Mouse (Mus musculus) neural tube, embryonic 11.5 days (tissue): ENCODE measurements around the gene Ugt1a6b. TPM values are rescaled to one million over a fixed set of nuclear protein-coding genes. Genes with fewer than 3 reads are reported as not detected.
"Not testable (repeated sequence)": the region's sequence is repeated elsewhere in the genome, so short reads cannot be mapped to it uniquely, and the experiment has no call there.

Source experiments
- ATAC-seq: fragments of 200-750 bp; cut with Nextera tagmentation; 2 replicates; pipeline ENCODE4 v1.8.0; 2017; ENCODE audit warnings: moderate number of reproducible peaks, mild to moderate bottlenecking, moderate TSS enrichment, moderate library complexity; ENCODE audit not compliant: insufficient read depth, low FRiP score, low TSS enrichment
- DNase-seq: peaks from one replicate; pipeline ENCODE4 v3.0.0-alpha.2; 2015; ENCODE audit warnings: low spot score
- H3K27ac ChIP-seq: fragments of 300-500 bp; sonication (generic); 2 replicates; pipeline ENCODE4 v1.5.1; 2014; ENCODE audit warnings: low read depth, mild to moderate bottlenecking, low read length
- H3K27me3 ChIP-seq: fragments of 300-500 bp; sonication (generic); 2 replicates; pipeline ENCODE4 v1.6.1; 2014; ENCODE audit warnings: mild to moderate bottlenecking, low read length, mixed read lengths; ENCODE audit not compliant: control insufficient read depth, insufficient read depth
- H3K36me3 ChIP-seq: fragments of 300-500 bp; sonication (generic); 2 replicates; pipeline ENCODE4 v1.6.1; 2014; ENCODE audit warnings: mild to moderate bottlenecking, low read length, moderate library complexity, mixed read lengths; ENCODE audit not compliant: control insufficient read depth, insufficient read depth
- H3K4me1 ChIP-seq: fragments of 300-500 bp; sonication (generic); 2 replicates; pipeline ENCODE4 v1.6.1; 2014; ENCODE audit warnings: low read length, mixed read lengths; ENCODE audit not compliant: control insufficient read depth, insufficient read depth
- H3K4me2 ChIP-seq: fragments of 300-500 bp; sonication (generic); 2 replicates; pipeline ENCODE4 v1.6.1; 2014; ENCODE audit warnings: low read depth, mild to moderate bottlenecking, moderate library complexity
- H3K4me3 ChIP-seq: fragments of 300-500 bp; sonication (generic); 2 replicates; pipeline ENCODE4 v1.5.1; 2014; ENCODE audit warnings: low read depth, low read length
- H3K9ac ChIP-seq: fragments of 300-500 bp; sonication (generic); 2 replicates; pipeline ENCODE4 v1.6.1; 2014; ENCODE audit warnings: mild to moderate bottlenecking, low read length
- H3K9me3 ChIP-seq: fragments of 300-500 bp; sonication (generic); 2 replicates; pipeline ENCODE4 v1.6.1; 2016; ENCODE audit warnings: low read length; ENCODE audit not compliant: control insufficient read depth
- WGBS: fragments of 180-500 bp; shearing (Covaris S2); extraction: QIAGEN DNeasy Blood & Tissue Kit; methylation state at CpG from one replicate; pipeline ENCODE4 v1.1.7; 2014; 5-methylcytosine and 5-hydroxymethylcytosine counted together
- polyA plus RNA-seq: library from polyadenylated mRNA; unstranded; fragments of >200 nt; fragmentation: Nextera tagmentation; extraction: Ambion mirVana; gene quantifications from 2 replicates; pipeline ENCODE4 v1.2.1, GENCODE M21; 2014

The Ugt1a6b gene
- polyA plus RNA-seq, 1 experiment from 2014 or later: not detected

GRCm38 (mm10) chr1:88133908-88134456 lies 30.9 kb downstream of the Ugt1a6b start:
- ATAC-seq (no peak), DNase-seq (no peak)
- H3K9ac ChIP-seq: no peak overlapping the region
- H3K4me1 ChIP-seq: 0 out of 2 replicates have a peak, but pooled peaks cover 4% of the 10 kb centered on the region
- no peak overlapping the region for H3K27ac ChIP-seq
- H3K36me3 ChIP-seq: no peaks in the 10 kb centered on the region
- H3K9me3 ChIP-seq: no peaks in the 10 kb centered on the region
- WGBS: 62% methylated on average over 3 of the region's 3 CpGs
- no peak overlapping the region for H3K4me2 ChIP-seq
- H3K27me3 ChIP-seq: no peaks in the 10 kb centered on the region
- no peak overlapping the region for H3K4me3 ChIP-seq

GRCm38 (mm10) chr1:88134457-88135011 lies 31.5 kb downstream of the Ugt1a6b start, which contains the start of gene Ugt1a6a:
Gene Ugt1a6a (plus strand): TSS chr1:88134809.
- 63% methylated on average over 5 of the region's 5 CpGs for WGBS
- not testable (repeated sequence) for H3K36me3 ChIP-seq, H3K4me1 ChIP-seq, H3K9ac ChIP-seq, H3K4me2 ChIP-seq, H3K27me3 ChIP-seq, H3K27ac ChIP-seq, H3K4me3 ChIP-seq, H3K9me3 ChIP-seq, DNase-seq, ATAC-seq

DNA sequence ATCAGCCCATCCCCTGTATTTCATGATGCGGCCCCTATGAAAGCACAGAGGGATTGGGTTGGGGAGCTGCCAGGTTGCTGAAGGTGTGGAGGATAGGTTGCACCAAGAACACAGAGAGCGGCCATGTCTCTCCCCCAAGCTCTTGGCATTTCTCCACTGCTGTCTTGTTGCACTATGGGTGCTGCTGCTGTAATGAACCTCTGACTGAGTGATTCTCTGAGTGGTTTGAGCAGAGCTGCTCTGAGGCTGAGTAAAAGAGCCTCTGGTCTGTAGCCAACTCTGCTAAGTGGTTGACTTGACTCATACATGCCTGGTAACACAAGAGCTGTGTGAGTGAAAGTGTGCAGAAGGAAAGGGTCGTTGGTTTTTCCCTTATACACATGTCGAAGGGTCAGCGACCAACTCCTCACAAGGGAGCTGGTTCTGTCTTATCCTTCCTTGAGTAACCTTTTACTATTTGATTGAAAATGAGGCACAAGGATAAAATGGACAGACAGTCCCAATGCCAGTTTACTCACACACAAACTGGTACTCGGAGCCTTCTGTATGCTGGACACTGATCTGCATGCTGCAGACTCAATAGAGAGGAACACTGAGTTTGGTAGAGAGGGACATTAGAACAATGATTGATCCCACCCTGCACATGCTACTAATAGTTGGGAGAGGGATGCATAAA lies 32.3 kb downstream of the Ugt1a6b start:
- not testable (repeated sequence) for H3K4me2 ChIP-seq, DNase-seq, H3K36me3 ChIP-seq, H3K9me3 ChIP-seq, H3K27ac ChIP-seq, ATAC-seq, H3K4me1 ChIP-seq, H3K9ac ChIP-seq, H3K27me3 ChIP-seq, H3K4me3 ChIP-seq
- 91% methylated on average over 5 of the region's 6 CpGs for WGBS

- H3K4me2 ChIP-seq: no peak overlapping the region
- H3K27ac ChIP-seq: no peak overlapping the region
- H3K4me3 ChIP-seq: no peak overlapping the region
- no peak overlapping the region for H3K9ac ChIP-seq
- DNase-seq (no peak), ATAC-seq (no peak)
- no peaks in the 10 kb centered on the region for H3K27me3 ChIP-seq
- H3K9me3 ChIP-seq: no peaks in the 10 kb centered on the region
- 72% methylated on average over 2 of the region's 2 CpGs for WGBS
- no peaks in the 10 kb centered on the region for H3K36me3 ChIP-seq
- H3K4me1 ChIP-seq: 0 out of 2 replicates have a peak, but pooled peaks cover 4% of the 10 kb centered on the region
Observed at GRCm38 (mm10) chr1:88136646-88137045, 33.6 kb downstream of the Ugt1a6b start.

GRCm38 (mm10) chr1:88137264-88137663 lies 34.2 kb downstream of the Ugt1a6b start:
- no peak overlapping the region for H3K4me3 ChIP-seq
- H3K4me1 ChIP-seq: 0 out of 2 replicates have a peak, but pooled peaks cover 4% of the 10 kb centered on the region
- WGBS: 91% methylated on average over 3 of the region's 3 CpGs
- H3K27ac ChIP-seq: no peak overlapping the region
- H3K27me3 ChIP-seq: no peaks in the 10 kb centered on the region
- DNase-seq (no peak), ATAC-seq (no peak)
- no peak overlapping the region for H3K4me2 ChIP-seq
- H3K36me3 ChIP-seq: no peaks in the 10 kb centered on the region
- H3K9ac ChIP-seq: no peak overlapping the region
- H3K9me3 ChIP-seq: no peaks in the 10 kb centered on the region

DNA sequence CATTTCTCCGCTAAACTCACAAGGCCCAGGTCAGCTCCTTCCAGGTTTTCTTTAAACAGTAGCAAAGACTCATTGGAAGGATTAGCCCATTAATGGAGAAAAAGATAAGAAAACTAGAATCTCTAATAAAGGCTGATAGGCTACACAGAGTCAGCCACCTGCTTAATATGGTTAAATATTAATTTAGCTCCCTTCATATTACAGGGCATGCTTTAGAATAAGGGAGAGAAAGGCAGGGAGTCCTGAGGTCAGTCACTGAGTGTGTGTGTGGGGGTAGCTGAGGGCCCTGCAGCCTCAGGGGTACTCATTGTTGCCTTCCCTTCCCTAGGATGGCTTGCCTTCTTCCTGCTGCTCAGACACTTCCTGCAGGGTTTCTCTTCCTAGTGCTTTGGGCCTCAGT lies 35.1 kb downstream of the Ugt1a6b start:
- Histone ChIP-seq H3K27ac (no peak overlapping the region), H3K4me1 (0 out of 2 replicates have a peak, but pooled peaks cover 4% of the 10 kb centered on the region), H3K9ac (no peak overlapping the region), H3K9me3 (no peaks in the 10 kb centered on the region), H3K36me3 (no peaks in the 10 kb centered on the region), H3K27me3 (no peaks in the 10 kb centered on the region), H3K4me3 (no peak overlapping the region), H3K4me2 (no peak overlapping the region)
- no peak for ATAC-seq
- DNase-seq: no peak
- WGBS: 88% methylated on average over 1 of the region's 1 CpGs

DNA sequence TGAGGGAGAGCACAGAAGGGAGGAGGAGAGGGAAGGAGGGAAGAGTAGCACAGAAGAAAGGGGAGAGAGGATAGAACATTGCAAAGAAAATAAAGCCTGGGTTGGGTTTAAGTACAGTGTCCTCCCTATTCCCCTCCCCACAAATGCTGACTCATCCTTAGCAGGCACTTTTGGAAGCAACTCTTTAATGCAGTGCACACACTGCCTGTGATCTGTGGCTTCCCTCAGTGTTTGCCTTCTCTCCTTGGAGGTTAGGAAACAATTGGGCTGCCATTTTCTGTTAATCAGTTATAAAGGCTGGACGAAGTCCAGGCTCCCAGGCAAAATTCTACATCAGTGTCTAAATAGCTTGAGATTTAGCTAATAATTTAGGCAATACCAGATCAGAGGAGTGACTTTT lies 37.4 kb downstream of the Ugt1a6b start:
- H3K9me3 ChIP-seq, DNase-seq, H3K4me1 ChIP-seq, H3K36me3 ChIP-seq, H3K27me3 ChIP-seq, H3K27ac ChIP-seq, ATAC-seq, H3K4me2 ChIP-seq, H3K9ac ChIP-seq, H3K4me3 ChIP-seq: not testable (repeated sequence)
- 38% methylated on average over 1 of the region's 1 CpGs for WGBS

DNA sequence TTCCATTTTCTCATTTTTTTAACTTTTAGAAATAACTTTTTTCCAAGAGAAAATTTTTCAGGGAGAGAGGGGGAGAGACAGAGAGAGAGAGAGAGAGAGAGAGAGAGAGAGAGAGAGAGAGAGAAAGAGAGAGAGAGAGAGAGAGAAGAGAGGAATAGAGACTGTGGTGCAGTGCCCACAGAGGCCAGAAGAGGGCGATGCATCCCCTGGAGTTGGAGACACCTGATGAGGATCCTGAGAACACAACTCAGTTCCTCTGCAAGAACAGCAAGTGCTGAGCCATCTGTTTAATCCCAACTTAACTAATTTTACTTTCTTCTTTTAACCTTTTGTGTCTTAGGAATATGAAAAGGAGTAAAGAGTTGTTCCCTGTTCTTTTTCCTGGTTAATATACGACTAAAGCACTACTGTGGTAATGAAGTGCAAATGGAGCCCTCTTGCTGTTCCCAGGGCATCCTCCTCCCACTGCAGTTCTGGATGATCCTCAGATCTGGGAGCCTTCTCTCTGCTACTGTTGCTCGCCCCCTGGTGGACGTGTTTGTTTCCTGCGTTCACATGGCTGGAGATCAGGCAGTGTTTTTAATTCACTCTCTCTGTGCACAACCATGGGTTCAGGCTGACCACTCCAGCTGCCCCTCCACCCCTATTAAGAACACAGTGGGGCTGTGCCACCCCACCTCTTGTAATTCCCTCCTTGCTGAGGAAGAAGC lies 41.1 kb downstream of the Ugt1a6b start:
- 6% methylated on average over 4 of the region's 5 CpGs for WGBS
- not testable (repeated sequence) for H3K4me3 ChIP-seq

More for the DNA sequence above, 41.1 kb downstream of the Ugt1a6b start:
- H3K27ac ChIP-seq, H3K4me1 ChIP-seq, H3K9me3 ChIP-seq, H3K27me3 ChIP-seq, H3K9ac ChIP-seq, ATAC-seq, H3K36me3 ChIP-seq, H3K4me2 ChIP-seq: not testable (repeated sequence)
- peak; percentile 35 for DNase-seq
